Mouse (Mus musculus): ENCODE results near the gene Fcmr. TPM values are rescaled to one million over a fixed set of nuclear protein-coding genes. Genes with fewer than 3 reads are reported as not detected.

The Fcmr gene
- polyA plus RNA-seq (2012; ENCODE audit: insufficient read depth, low replicate concordance) = not detected in 2 replicates

DNA sequence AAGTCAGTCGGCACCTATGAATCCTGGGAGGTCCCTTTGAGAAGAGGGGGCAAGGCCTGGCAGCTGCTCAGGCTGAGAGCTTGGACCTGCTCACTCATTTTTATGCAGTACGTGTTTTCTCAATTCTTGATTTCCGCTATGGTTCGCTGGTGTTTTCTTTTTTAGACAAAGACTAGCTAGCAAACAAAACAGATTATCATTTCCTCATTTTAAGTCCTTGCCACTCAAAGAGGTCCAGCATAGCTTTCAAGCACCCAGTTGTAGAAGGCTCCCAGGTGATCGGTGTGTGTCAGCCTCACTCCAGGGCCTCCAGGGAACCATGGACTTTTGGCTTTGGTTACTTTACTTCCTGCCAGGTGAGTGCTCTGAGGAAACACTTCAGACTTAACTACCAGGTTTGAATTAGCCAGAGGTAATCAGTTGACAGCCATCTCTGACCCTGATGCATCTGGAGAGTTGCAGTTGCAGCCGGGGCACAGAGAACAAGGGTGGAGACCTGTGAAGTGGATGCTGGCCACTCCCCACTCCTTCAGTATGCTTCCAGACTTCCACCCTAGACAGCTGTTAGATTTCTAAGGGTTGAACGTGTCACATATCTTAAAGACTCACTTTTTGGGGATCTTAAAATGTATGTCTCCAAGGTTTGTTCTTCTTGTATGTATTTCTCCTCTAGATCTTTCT, at the start of gene Fcmr:
Gene Fcmr, plus strand, starts transcription at position 129 of the 681 bp plus-strand sequence.
- H3K27me3 ChIP-seq (replicated peaks) = peaks cover 8% of the 10 kb centered on the region
- no peak within 1 kb of the TSS for H3K4me3 ChIP-seq (replicated peaks)
- H3K36me3 ChIP-seq (replicated peaks; ENCODE audit: low read length) = no peaks in the 10 kb centered on the region
- H3K9me3 ChIP-seq = 0 out of 2 replicates have a peak, but pooled peaks cover 5% of the 10 kb centered on the region
- peaks cover 5% of the 10 kb centered on the region for H3K4me1 ChIP-seq
- no peak for TF ChIP-seq GATA1 (IDR thresholded peaks at IDR 0.05; ENCODE audit: borderline replicate concordance, low read length)

- H3K4me3 ChIP-seq (replicated peaks) = no peak overlapping the region
- peaks cover 50% of the 10 kb centered on the region for H3K27me3 ChIP-seq (replicated peaks)
- H3K36me3 ChIP-seq (replicated peaks; ENCODE audit: low read length) = no peaks in the 10 kb centered on the region
- TF ChIP-seq FLI1 (IDR thresholded peaks at IDR 0.05; ENCODE audit: low read length) = no peak
- no peak for TF ChIP-seq GATA1 (IDR thresholded peaks at IDR 0.05; ENCODE audit: borderline replicate concordance, low read length)
- H3K4me1 ChIP-seq = no peaks in the 10 kb centered on the region
- no peaks in the 10 kb centered on the region for H3K9me3 ChIP-seq
These were observed 45.7 kb upstream of the Fcmr start for GRCm38 (mm10) chr1:130819737-130820136.

- H3K27me3 ChIP-seq (replicated peaks) = peaks cover 54% of the 10 kb centered on the region
- no peaks in the 10 kb centered on the region for H3K4me1 ChIP-seq
- TF ChIP-seq GATA1 (IDR thresholded peaks at IDR 0.05; ENCODE audit: borderline replicate concordance, low read length) (no peak), FLI1 (IDR thresholded peaks at IDR 0.05; ENCODE audit: low read length) (no peak)
- no peaks in the 10 kb centered on the region for H3K9me3 ChIP-seq
- no peak overlapping the region for H3K4me3 ChIP-seq (replicated peaks)
- H3K36me3 ChIP-seq (replicated peaks; ENCODE audit: low read length) = no peaks in the 10 kb centered on the region
These were observed 44.9 kb upstream of the Fcmr start for GRCm38 (mm10) chr1:130820316-130821148.

GRCm38 (mm10) chr1:130821149-130821471, 44.4 kb upstream of the Fcmr start:
- Histone ChIP-seq H3K9me3 (no peaks in the 10 kb centered on the region), H3K36me3 (replicated peaks; ENCODE audit: low read length) (no peaks in the 10 kb centered on the region), H3K27me3 (replicated peaks) (peaks cover 57% of the 10 kb centered on the region), H3K4me1 (no peaks in the 10 kb centered on the region), H3K4me3 (replicated peaks) (no peak overlapping the region)
- TF ChIP-seq FLI1 (IDR thresholded peaks at IDR 0.05; ENCODE audit: low read length) (no peak), GATA1 (IDR thresholded peaks at IDR 0.05; ENCODE audit: borderline replicate concordance, low read length) (no peak)

DNA sequence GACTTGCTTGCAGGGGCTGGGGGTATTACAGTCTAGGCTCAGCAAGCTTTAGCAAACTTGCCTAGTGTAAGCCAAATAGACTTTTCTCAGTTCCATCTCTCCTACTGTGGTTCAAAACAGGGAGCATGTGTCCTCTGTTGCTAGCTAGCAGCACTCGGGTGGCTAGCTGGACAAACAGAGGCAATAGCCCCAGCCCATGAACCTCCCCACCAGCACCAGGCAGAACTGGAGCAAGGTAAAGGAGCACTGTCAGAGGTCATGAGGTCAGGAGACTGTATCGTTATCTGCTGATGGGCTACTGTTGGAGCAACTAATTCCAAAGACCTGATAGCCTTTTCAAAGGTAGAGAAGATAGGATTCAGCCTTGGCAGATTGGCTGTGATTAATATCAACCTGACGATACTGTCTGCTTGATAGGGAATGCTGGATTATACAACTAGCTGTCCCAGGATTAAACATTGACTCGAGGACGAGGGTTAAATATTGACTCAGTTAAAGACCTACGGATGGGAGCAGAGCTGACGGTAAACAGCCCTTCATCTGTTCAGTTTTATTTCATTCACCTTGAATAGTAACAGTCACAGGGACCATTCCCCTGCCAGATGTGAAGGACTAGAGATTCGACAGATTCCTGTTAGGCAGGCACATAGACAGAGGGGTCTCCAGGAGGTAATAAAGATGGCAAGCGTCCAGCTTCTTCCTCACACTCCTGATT, 43.4 kb upstream of the Fcmr start:
- TF ChIP-seq FLI1 (IDR thresholded peaks at IDR 0.05; ENCODE audit: low read length) (no peak), GATA1 (IDR thresholded peaks at IDR 0.05; ENCODE audit: borderline replicate concordance, low read length) (no peak)
- H3K4me1 ChIP-seq = no peaks in the 10 kb centered on the region
- peaks cover 64% of the 10 kb centered on the region for H3K27me3 ChIP-seq (replicated peaks)
- H3K36me3 ChIP-seq (replicated peaks; ENCODE audit: low read length) = no peaks in the 10 kb centered on the region
- no peak overlapping the region for H3K4me3 ChIP-seq (replicated peaks)
- no peaks in the 10 kb centered on the region for H3K9me3 ChIP-seq

DNA sequence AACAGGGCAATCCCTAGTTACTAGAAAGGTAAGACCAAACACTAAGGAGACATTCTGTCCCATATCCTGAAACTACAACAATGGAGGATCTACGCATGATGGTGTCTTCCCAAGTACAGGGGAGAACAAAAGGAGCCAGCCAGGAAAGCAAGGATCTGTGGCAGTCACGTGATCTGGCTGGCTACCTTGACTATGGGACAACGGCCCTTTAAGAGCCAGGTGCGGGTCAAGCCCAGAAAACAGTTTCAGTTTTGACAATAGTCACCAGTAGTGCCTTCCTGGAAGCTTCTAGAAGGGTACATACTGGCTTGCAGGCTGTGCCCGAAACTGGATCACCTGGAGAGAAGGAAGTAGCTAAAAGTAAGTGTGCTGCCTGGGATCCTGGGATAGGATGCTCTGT, 39.0 kb upstream of the Fcmr start, which contains the start of gene Pigr:
Gene Pigr, plus strand, starts transcription at position 237 of the 400 bp plus-strand sequence.
- H3K27me3 ChIP-seq (replicated peaks) = peaks cover 50% of the 10 kb centered on the region
- H3K36me3 ChIP-seq (replicated peaks; ENCODE audit: low read length) = no peaks in the 10 kb centered on the region
- H3K4me3 ChIP-seq (replicated peaks) = no peak within 1 kb of the TSS
- peaks cover 13% of the 10 kb centered on the region for H3K4me1 ChIP-seq
- no peak for TF ChIP-seq GATA1 (IDR thresholded peaks at IDR 0.05; ENCODE audit: borderline replicate concordance, low read length)
- no peak for TF ChIP-seq FLI1 (IDR thresholded peaks at IDR 0.05; ENCODE audit: low read length)
- H3K9me3 ChIP-seq = no peaks in the 10 kb centered on the region

DNA sequence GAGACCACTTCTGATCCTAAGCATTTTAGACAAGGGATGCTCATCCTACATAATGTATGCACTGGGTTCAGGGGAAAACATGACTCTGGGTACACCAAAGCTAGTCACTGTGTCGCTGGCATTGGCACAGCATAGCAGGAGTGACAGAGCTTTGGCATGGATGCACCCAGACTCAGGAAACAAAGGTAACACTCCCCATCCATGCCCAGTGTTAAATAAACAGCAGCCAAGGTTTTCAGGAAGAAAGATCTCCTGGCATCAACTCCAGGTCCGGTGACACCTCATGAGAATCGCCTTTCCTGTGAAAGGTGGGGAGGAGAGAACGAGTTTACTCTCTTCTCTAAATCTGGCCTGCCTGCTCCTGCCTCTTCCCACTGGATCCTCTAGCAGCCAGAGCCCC, 36.8 kb upstream of the Fcmr start:
- Histone ChIP-seq H3K4me3 (replicated peaks) (no peak overlapping the region), H3K27me3 (replicated peaks) (peaks cover 36% of the 10 kb centered on the region), H3K9me3 (no peaks in the 10 kb centered on the region), H3K4me1 (peaks cover 19% of the 10 kb centered on the region), H3K36me3 (replicated peaks; ENCODE audit: low read length) (no peaks in the 10 kb centered on the region)
- TF ChIP-seq FLI1 (IDR thresholded peaks at IDR 0.05; ENCODE audit: low read length) = no peak

- peaks cover 29% of the 10 kb centered on the region for H3K27me3 ChIP-seq (replicated peaks)
- H3K9me3 ChIP-seq = no peaks in the 10 kb centered on the region
- H3K4me3 ChIP-seq (replicated peaks) = no peak overlapping the region
- TF ChIP-seq FLI1 (IDR thresholded peaks at IDR 0.05; ENCODE audit: low read length) = no peak
- TF ChIP-seq GATA1 (IDR thresholded peaks at IDR 0.05; ENCODE audit: borderline replicate concordance, low read length) = no peak
- peaks cover 19% of the 10 kb centered on the region for H3K4me1 ChIP-seq
- no peaks in the 10 kb centered on the region for H3K36me3 ChIP-seq (replicated peaks; ENCODE audit: low read length)
These were observed 35.3 kb upstream of the Fcmr start for GRCm38 (mm10) chr1:130829906-130830830.

All from megakaryocyte, embryonic 14.5 days (primary cell).